Mouse (Mus musculus) olfactory bulb, adult 2 months (tissue): ENCODE data around the gene Syngap1. TPM values are rescaled to one million over a fixed set of nuclear protein-coding genes. Genes with fewer than 3 reads are reported as not detected.
A peak's percentile ranks its signal among the peaks of the same experiment; 100 is the strongest.

ENCODE experiments used
- H3K27ac ChIP-seq: fragments of 200-500 bp; 2 replicates; pipeline ENCODE4 v1.5.1; 2012; ENCODE audit warnings: low read depth, low read length; ENCODE audit not compliant: insufficient read depth
- H3K4me1 ChIP-seq: fragments of 200-500 bp; 2 replicates; pipeline ENCODE4 v1.6.1; 2012; ENCODE audit warnings: low read length; ENCODE audit not compliant: control insufficient read depth, insufficient read depth
- H3K4me3 ChIP-seq: fragments of 200-500 bp; 2 replicates; pipeline ENCODE4 v1.5.1; 2012; ENCODE audit warnings: mild to moderate bottlenecking, low read depth, low read length, moderate library complexity; ENCODE audit not compliant: insufficient read depth
- CTCF ChIP-seq: fragments of 200-500 bp; IDR thresholded peaks from 2 replicates; pipeline ENCODE4 v1.5.1; 2012; ENCODE audit warnings: low read depth, mild to moderate bottlenecking, low read length, moderate library complexity; ENCODE audit not compliant: insufficient read depth
- POLR2A ChIP-seq: fragments of 200-500 bp; IDR thresholded peaks from 2 replicates; pipeline ENCODE4 v1.6.1; 2012; ENCODE audit warnings: mild to moderate bottlenecking, low read depth, low read length, moderate library complexity; ENCODE audit not compliant: insufficient read depth
- WGBS: fragments of 180-500 bp; shearing (Covaris S2); methylation state at CpG from one replicate; pipeline ENCODE4 v1.1.7; 2018; 5-methylcytosine and 5-hydroxymethylcytosine counted together
- polyA plus RNA-seq: library from polyadenylated mRNA; stranded (reverse); fragments of >200 nt; gene quantifications from 2 replicates; pipeline ENCODE4 v1.2.4, GENCODE M21; 2012; ENCODE audit warnings: low replicate concordance; ENCODE audit not compliant: missing spikeins, insufficient read depth, insufficient read length

The Syngap1 gene
- polyA plus RNA-seq, 1 experiment: 50.4 TPM

GRCm38 (mm10) chr17:27011998-27012672 lies 71.1 kb downstream of the Syngap1 start:
- WGBS: 27% methylated on average over 14 of the region's 14 CpGs
- TF ChIP-seq POLR2A: no peak
- TF ChIP-seq CTCF: no peak
- Histone ChIP-seq H3K27ac (peak overlapping the region; percentile 98), H3K4me1 (peaks cover 30% of the 10 kb centered on the region), H3K4me3 (peak overlapping the region; percentile 9)

DNA sequence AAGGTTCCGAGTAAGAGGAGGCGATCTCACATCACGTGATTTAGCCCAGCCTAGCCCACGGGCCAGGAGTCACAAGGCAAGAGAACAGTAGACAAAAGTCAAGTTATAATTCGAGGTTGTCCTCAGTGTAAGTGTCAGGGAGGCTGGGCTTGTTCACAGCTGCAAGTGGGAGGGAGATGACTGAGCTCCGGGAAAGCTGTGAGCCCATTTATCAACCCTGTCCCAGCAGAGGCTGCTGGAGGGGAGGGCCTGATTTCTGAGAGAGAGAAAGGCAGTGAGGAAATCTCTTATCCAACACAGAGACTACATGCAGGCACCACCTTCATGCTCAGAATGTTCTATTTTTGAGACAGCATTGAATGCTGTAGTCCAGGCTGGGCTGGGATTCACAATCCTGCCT lies 71.9 kb downstream of the Syngap1 start:
- H3K4me3 ChIP-seq: peak overlapping the region; percentile 9; the same call in 1 of the 2 replicates
- WGBS: 19% methylated on average over 6 of the region's 6 CpGs
- H3K4me1 ChIP-seq: peaks cover 33% of the 10 kb centered on the region
- H3K27ac ChIP-seq: peak overlapping the region; percentile 98
- TF ChIP-seq CTCF (no peak), POLR2A (no peak)

DNA sequence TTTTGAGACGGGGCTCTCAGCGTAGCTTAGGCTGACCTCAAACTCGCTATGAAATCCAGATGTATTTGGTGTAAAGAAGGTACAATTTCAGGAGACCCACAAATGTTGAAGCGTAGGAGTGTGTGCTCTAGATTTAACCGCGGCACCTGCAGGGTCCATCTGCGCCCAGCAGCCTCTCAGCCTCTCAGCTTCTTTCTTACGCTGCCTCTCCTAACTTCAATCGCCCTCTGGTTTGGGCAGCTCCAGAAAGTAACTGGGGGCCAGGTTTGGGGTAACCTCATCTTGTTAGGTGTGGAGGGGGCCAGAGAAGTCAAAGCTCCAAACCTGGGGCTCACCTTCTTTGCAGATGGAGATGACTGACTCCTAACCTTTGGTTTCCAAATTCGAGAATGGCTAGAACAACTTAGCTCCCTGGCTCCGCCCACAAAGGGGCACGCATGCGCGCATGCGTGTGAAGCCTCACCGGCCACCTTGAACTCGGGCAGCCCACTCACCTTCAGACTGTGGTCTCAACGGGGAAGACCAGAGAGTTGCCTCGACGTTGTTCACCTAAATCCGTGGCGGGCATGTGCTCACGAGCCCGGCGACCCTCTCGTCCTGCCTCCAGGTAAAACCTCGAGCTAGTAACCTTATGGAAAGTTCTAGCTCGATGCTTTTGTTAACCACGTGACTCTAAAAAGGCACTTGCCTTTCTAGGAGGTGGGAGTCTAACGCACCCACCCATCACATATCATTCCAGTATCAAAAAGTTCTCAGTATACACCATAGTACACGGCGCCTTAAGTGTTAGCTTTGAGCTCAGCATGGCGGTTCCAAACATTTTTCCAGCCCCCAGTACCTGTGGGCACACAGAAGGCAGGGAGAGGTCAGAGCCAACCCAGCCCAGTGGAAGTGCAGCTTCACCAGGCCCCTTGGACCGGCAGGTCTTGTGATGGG lies 76.8 kb downstream of the Syngap1 start:
- Histone ChIP-seq H3K27ac (peak overlapping the region; percentile 94), H3K4me3 (peak overlapping the region; percentile 56), H3K4me1 (peaks cover 31% of the 10 kb centered on the region)
- WGBS: 4% methylated on average over 34 of the region's 34 CpGs
- TF ChIP-seq CTCF (no peak), POLR2A (0 out of 2 replicates have a peak, but pooled peaks have one; percentile 42)

- H3K4me3 ChIP-seq: peak overlapping the region; percentile 56
- peaks cover 24% of the 10 kb centered on the region for H3K4me1 ChIP-seq
- TF ChIP-seq POLR2A (no peak), CTCF (no peak)
- H3K27ac ChIP-seq: peak overlapping the region; percentile 94
- 14% methylated on average over 12 of the region's 12 CpGs for WGBS
These were observed 77.6 kb downstream of the Syngap1 start for GRCm38 (mm10) chr17:27018555-27019196.

- 87% methylated on average over 14 of the region's 14 CpGs for WGBS
These were observed 80.0 kb downstream of the Syngap1 start for GRCm38 (mm10) chr17:27021076-27021475.

GRCm38 (mm10) chr17:27021736-27022135 lies 80.7 kb downstream of the Syngap1 start:
- WGBS: 96% methylated on average over 9 of the region's 9 CpGs
- H3K27ac ChIP-seq: no peak overlapping the region
- peaks cover 30% of the 10 kb centered on the region for H3K4me1 ChIP-seq
- TF ChIP-seq POLR2A (no peak), CTCF (no peak)
- no peak overlapping the region for H3K4me3 ChIP-seq

More at GRCm38 (mm10) chr17:27021076-27021475, 80.0 kb downstream of the Syngap1 start:
- TF ChIP-seq POLR2A (no peak), CTCF (no peak)
- Histone ChIP-seq H3K4me1 (peaks cover 27% of the 10 kb centered on the region), H3K27ac (no peak overlapping the region), H3K4me3 (no peak overlapping the region)

Other genes with a start within 250 kb of the Syngap1 start
- gene Crebrf, start 225.6 kb upstream of the Syngap1 start, polyA plus RNA-seq: not detected in 2 replicates
- not detected in 2 replicates for gene Bnip1, start 160.2 kb upstream of the Syngap1 start, polyA plus RNA-seq
- not detected in 2 replicates for gene Nkx2-5, start 96.2 kb upstream of the Syngap1 start, polyA plus RNA-seq
- gene Kifc5b, start 24.2 kb upstream of the Syngap1 start, polyA plus RNA-seq: not detected in 2 replicates
- not detected in 2 replicates for gene Phf1, start 8.2 kb upstream of the Syngap1 start, polyA plus RNA-seq
- gene Cuta, start 1.7 kb upstream of the Syngap1 start, polyA plus RNA-seq: not detected in 2 replicates
- 109 TPM in 1 of 2 replicates, not detected in the other for gene Zbtb9, start 31.9 kb downstream of the Syngap1 start, polyA plus RNA-seq
- gene Bak1, start 87.8 kb downstream of the Syngap1 start, polyA plus RNA-seq: not detected in 2 replicates
- gene Itpr3, start 116.1 kb downstream of the Syngap1 start, polyA plus RNA-seq: not detected in 2 replicates
- not detected in 2 replicates for gene Uqcc2, start 192.7 kb downstream of the Syngap1 start, polyA plus RNA-seq
- gene Ip6k3, start 226.5 kb downstream of the Syngap1 start, polyA plus RNA-seq: not detected in 2 replicates